Mouse (Mus musculus) gastrocnemius, postnatal 10 days (tissue): ENCODE measurements at regions not wholly inside any gene's neighbourhood (a gene's known extent, or its start where the extent isn't known, plus 50 kb on each side); places are given as distances from the start of the nearest gene placed in this dataset.

Experiments
- DNase-seq: peaks from one replicate; pipeline ENCODE4 v3.0.0; 2021; ENCODE audit warnings: mixed read lengths

GRCm38 (mm10) chrX:95291676-95292075, 95.0 kb upstream of the Arhgef9 start:
- DNase-seq, result no peak

GRCm38 (mm10) chrX:95282038-95282437, 85.4 kb upstream of the Arhgef9 start:
- DNase-seq, result no peak

GRCm38 (mm10) chrX:95253517-95253916, 56.9 kb upstream of the Arhgef9 start:
- DNase-seq, result peak; percentile 7
